Mouse (Mus musculus): ENCODE measurements at regions not wholly inside any gene's neighbourhood (a gene's known extent, or its start where the extent isn't known, plus 50 kb on each side); places are given as distances from the start of the nearest gene placed in this dataset.
A peak's percentile ranks its signal among the peaks of the same experiment; 100 is the strongest.

- Histone ChIP-seq H3K27me3 (ENCODE audit: control insufficient read depth, insufficient read depth, low read length) (no peaks in the 10 kb centered on the region), H3K9ac (ENCODE audit: low read length) (peak overlapping the region; percentile 41; the same call in 1 of the 2 replicates), H3K4me3 (ENCODE audit: control insufficient read depth in 1 of 2, insufficient read depth in 1 of 2, low read depth in 1 of 2, low read length in 2 of 2) (no peak overlapping the region), H3K4me2 (ENCODE audit: low read length) (peak overlapping the region; percentile 57), H3K27ac (replicated peaks in 1 of 2; ENCODE audit: control insufficient read depth in 1 of 2, insufficient read depth in 1 of 2, low read depth in 2 of 2, low read length in 2 of 2) (no peak overlapping the region), H3K4me1 (ENCODE audit: control insufficient read depth in 2 of 2, insufficient read depth in 2 of 2, low read length in 2 of 2) (peaks cover 0 to 2% of the 10 kb centered on the region in 2 experiments; a peak in 1 of 4 replicates), H3K36me3 (ENCODE audit: control insufficient read depth, insufficient read depth, low read length) (no peaks in the 10 kb centered on the region), H3K9me3 (ENCODE audit: control insufficient read depth, low read length) (no peaks in the 10 kb centered on the region)
- WGBS: 13% methylated on average over 17 of the region's 17 CpGs
- no peak for ATAC-seq (ENCODE audit: insufficient number of reproducible peaks, insufficient read depth, low FRiP score, low read depth)
These were observed 76.0 kb upstream of the Ccn6 start for GRCm38 (mm10) chr10:39239498-39240177.

GRCm38 (mm10) chr10:39238596-39238995, 75.0 kb upstream of the Ccn6 start:
- Histone ChIP-seq H3K4me2 (ENCODE audit: low read length) (no peak overlapping the region), H3K9ac (ENCODE audit: low read length) (no peak overlapping the region), H3K36me3 (ENCODE audit: control insufficient read depth, insufficient read depth, low read length) (no peaks in the 10 kb centered on the region), H3K4me3 (ENCODE audit: control insufficient read depth in 1 of 2, insufficient read depth in 1 of 2, low read depth in 1 of 2, low read length in 2 of 2) (no peak overlapping the region), H3K27me3 (ENCODE audit: control insufficient read depth, insufficient read depth, low read length) (no peaks in the 10 kb centered on the region), H3K27ac (replicated peaks in 1 of 2; ENCODE audit: control insufficient read depth in 1 of 2, insufficient read depth in 1 of 2, low read depth in 2 of 2, low read length in 2 of 2) (no peak overlapping the region), H3K4me1 (ENCODE audit: control insufficient read depth in 2 of 2, insufficient read depth in 2 of 2, low read length in 2 of 2) (peaks cover 0 to 2% of the 10 kb centered on the region in 2 experiments; a peak in 1 of 4 replicates), H3K9me3 (ENCODE audit: control insufficient read depth, low read length) (no peaks in the 10 kb centered on the region)
- no peak for ATAC-seq (ENCODE audit: insufficient number of reproducible peaks, insufficient read depth, low FRiP score, low read depth)
- WGBS: 63% methylated on average over 10 of the region's 10 CpGs

GRCm38 (mm10) chr10:39237549-39237948, 74.0 kb upstream of the Ccn6 start:
- no peak for ATAC-seq (ENCODE audit: insufficient number of reproducible peaks, insufficient read depth, low FRiP score, low read depth)
- no peaks in the 10 kb centered on the region for H3K36me3 ChIP-seq (ENCODE audit: control insufficient read depth, insufficient read depth, low read length)
- peaks cover 0 to 2% of the 10 kb centered on the region in 2 experiments; a peak in 1 of 4 replicates for H3K4me1 ChIP-seq (ENCODE audit: control insufficient read depth in 2 of 2, insufficient read depth in 2 of 2, low read length in 2 of 2)
- H3K9me3 ChIP-seq (ENCODE audit: control insufficient read depth, low read length): no peaks in the 10 kb centered on the region
- no peak overlapping the region for H3K9ac ChIP-seq (ENCODE audit: low read length)
- 65% methylated on average over 4 of the region's 4 CpGs for WGBS
- H3K27ac ChIP-seq (replicated peaks in 1 of 2; ENCODE audit: control insufficient read depth in 1 of 2, insufficient read depth in 1 of 2, low read depth in 2 of 2, low read length in 2 of 2): no peak overlapping the region
- no peaks in the 10 kb centered on the region for H3K27me3 ChIP-seq (ENCODE audit: control insufficient read depth, insufficient read depth, low read length)
- no peak overlapping the region for H3K4me3 ChIP-seq (ENCODE audit: control insufficient read depth in 1 of 2, insufficient read depth in 1 of 2, low read depth in 1 of 2, low read length in 2 of 2)
- H3K4me2 ChIP-seq (ENCODE audit: low read length): no peak overlapping the region

GRCm38 (mm10) chr10:39233926-39234450, 70.4 kb upstream of the Ccn6 start:
- ATAC-seq (ENCODE audit: insufficient number of reproducible peaks, insufficient read depth, low FRiP score, low read depth): no peak
- H3K4me1 ChIP-seq (ENCODE audit: control insufficient read depth in 2 of 2, insufficient read depth in 2 of 2, low read length in 2 of 2): peaks cover 0 to 2% of the 10 kb centered on the region in 2 experiments; a peak in 1 of 4 replicates
- H3K27me3 ChIP-seq (ENCODE audit: control insufficient read depth, insufficient read depth, low read length): no peaks in the 10 kb centered on the region
- no peak overlapping the region for H3K27ac ChIP-seq (replicated peaks in 1 of 2; ENCODE audit: control insufficient read depth in 1 of 2, insufficient read depth in 1 of 2, low read depth in 2 of 2, low read length in 2 of 2)
- 54% methylated on average over 8 of the region's 8 CpGs for WGBS
- H3K4me3 ChIP-seq (ENCODE audit: control insufficient read depth in 1 of 2, insufficient read depth in 1 of 2, low read depth in 1 of 2, low read length in 2 of 2): no peak overlapping the region
- no peaks in the 10 kb centered on the region for H3K9me3 ChIP-seq (ENCODE audit: control insufficient read depth, low read length)
- no peaks in the 10 kb centered on the region for H3K36me3 ChIP-seq (ENCODE audit: control insufficient read depth, insufficient read depth, low read length)
- H3K9ac ChIP-seq (ENCODE audit: low read length): no peak overlapping the region
- no peak overlapping the region for H3K4me2 ChIP-seq (ENCODE audit: low read length)

GRCm38 (mm10) chr10:39233191-39233590, 69.6 kb upstream of the Ccn6 start:
- H3K4me1 ChIP-seq (ENCODE audit: control insufficient read depth in 2 of 2, insufficient read depth in 2 of 2, low read length in 2 of 2): no peaks in the 10 kb centered on the region; a peak in 1 of 4 replicates
- no peak overlapping the region for H3K4me3 ChIP-seq (ENCODE audit: control insufficient read depth in 1 of 2, insufficient read depth in 1 of 2, low read depth in 1 of 2, low read length in 2 of 2)
- no peak for ATAC-seq (ENCODE audit: insufficient number of reproducible peaks, insufficient read depth, low FRiP score, low read depth)
- no peaks in the 10 kb centered on the region for H3K27me3 ChIP-seq (ENCODE audit: control insufficient read depth, insufficient read depth, low read length)
- H3K36me3 ChIP-seq (ENCODE audit: control insufficient read depth, insufficient read depth, low read length): no peaks in the 10 kb centered on the region
- WGBS: 79% methylated on average over 7 of the region's 7 CpGs
- no peak overlapping the region for H3K4me2 ChIP-seq (ENCODE audit: low read length)
- H3K27ac ChIP-seq (replicated peaks in 1 of 2; ENCODE audit: control insufficient read depth in 1 of 2, insufficient read depth in 1 of 2, low read depth in 2 of 2, low read length in 2 of 2): no peak overlapping the region
- H3K9me3 ChIP-seq (ENCODE audit: control insufficient read depth, low read length): no peaks in the 10 kb centered on the region
- H3K9ac ChIP-seq (ENCODE audit: low read length): no peak overlapping the region

GRCm38 (mm10) chr10:39230634-39231410, 67.2 kb upstream of the Ccn6 start:
- no peak overlapping the region for H3K27ac ChIP-seq (replicated peaks in 1 of 2; ENCODE audit: control insufficient read depth in 1 of 2, insufficient read depth in 1 of 2, low read depth in 2 of 2, low read length in 2 of 2)
- 70% methylated on average over 14 of the region's 14 CpGs for WGBS
- H3K36me3 ChIP-seq (ENCODE audit: control insufficient read depth, insufficient read depth, low read length): no peaks in the 10 kb centered on the region
- H3K9me3 ChIP-seq (ENCODE audit: control insufficient read depth, low read length): no peaks in the 10 kb centered on the region
- H3K4me1 ChIP-seq (ENCODE audit: control insufficient read depth in 2 of 2, insufficient read depth in 2 of 2, low read length in 2 of 2): peaks cover 5 to 8% of the 10 kb centered on the region in 2 experiments; a peak in 3 of 4 replicates
- ATAC-seq (ENCODE audit: insufficient number of reproducible peaks, insufficient read depth, low FRiP score, low read depth): no peak
- H3K9ac ChIP-seq (ENCODE audit: low read length): no peak overlapping the region
- no peak overlapping the region for H3K4me2 ChIP-seq (ENCODE audit: low read length)
- H3K27me3 ChIP-seq (ENCODE audit: control insufficient read depth, insufficient read depth, low read length): no peaks in the 10 kb centered on the region
- H3K4me3 ChIP-seq (ENCODE audit: control insufficient read depth in 1 of 2, insufficient read depth in 1 of 2, low read depth in 1 of 2, low read length in 2 of 2): no peak overlapping the region

- WGBS: 92% methylated on average over 4 of the region's 4 CpGs
- Histone ChIP-seq H3K9ac (ENCODE audit: low read length) (no peak overlapping the region), H3K4me3 (ENCODE audit: control insufficient read depth in 1 of 2, insufficient read depth in 1 of 2, low read depth in 1 of 2, low read length in 2 of 2) (no peak overlapping the region), H3K27me3 (ENCODE audit: control insufficient read depth, insufficient read depth, low read length) (no peaks in the 10 kb centered on the region), H3K9me3 (ENCODE audit: control insufficient read depth, low read length) (no peaks in the 10 kb centered on the region), H3K4me1 (ENCODE audit: control insufficient read depth in 2 of 2, insufficient read depth in 2 of 2, low read length in 2 of 2) (peaks cover 5 to 8% of the 10 kb centered on the region in 2 experiments; a peak in 3 of 4 replicates), H3K4me2 (ENCODE audit: low read length) (no peak overlapping the region), H3K36me3 (ENCODE audit: control insufficient read depth, insufficient read depth, low read length) (no peaks in the 10 kb centered on the region), H3K27ac (replicated peaks in 1 of 2; ENCODE audit: control insufficient read depth in 1 of 2, insufficient read depth in 1 of 2, low read depth in 2 of 2, low read length in 2 of 2) (no peak overlapping the region)
- no peak for ATAC-seq (ENCODE audit: insufficient number of reproducible peaks, insufficient read depth, low FRiP score, low read depth)
These were observed 65.6 kb upstream of the Ccn6 start for GRCm38 (mm10) chr10:39229233-39229632.
